Mouse (Mus musculus): ENCODE measurements around the gene Mrpl12. TPM values are rescaled to one million over a fixed set of nuclear protein-coding genes. Genes with fewer than 3 reads are reported as not detected.
A peak's percentile ranks its signal among the peaks of the same experiment; 100 is the strongest.
"Not testable (repeated sequence)": the region's sequence is repeated elsewhere in the genome, so short reads cannot be mapped to it uniquely, and the experiment has no call there.

Gene Mrpl12
- total RNA-seq, 2 experiments from 2014 or later = 179 to 189 TPM

DNA sequence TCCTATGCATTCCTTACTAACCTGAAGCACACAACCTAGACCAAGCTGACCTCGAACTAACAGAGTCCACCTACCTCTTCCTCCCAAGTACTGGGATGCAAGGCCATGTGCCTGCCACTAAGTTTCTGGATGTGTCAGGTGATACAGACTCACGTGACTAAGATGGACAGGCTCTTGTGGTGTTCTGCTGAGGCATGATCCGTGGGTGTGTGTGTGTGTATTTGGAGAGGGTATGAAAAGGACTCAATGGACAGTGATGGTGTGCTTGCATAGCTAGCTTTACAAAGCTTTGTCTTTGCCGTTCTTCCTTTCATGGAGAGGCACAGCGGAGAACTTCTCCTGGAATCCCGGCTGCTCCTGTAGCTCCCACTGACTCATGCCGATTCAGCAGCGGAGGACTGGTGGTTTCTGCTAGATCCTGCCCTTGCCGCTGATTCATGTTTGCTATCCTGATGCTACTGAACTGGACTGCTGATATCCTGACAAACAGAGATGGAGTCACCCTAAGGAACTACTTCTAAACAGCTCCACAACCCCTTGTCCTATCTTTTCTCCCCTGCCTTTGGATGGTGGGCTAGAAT lies 24.0 kb downstream of the Mrpl12 start:
- DNase-seq = no peak

- DNase-seq = no peak
Observed at GRCm38 (mm10) chr11:120509940-120510339, 25.5 kb downstream of the Mrpl12 start.

DNA sequence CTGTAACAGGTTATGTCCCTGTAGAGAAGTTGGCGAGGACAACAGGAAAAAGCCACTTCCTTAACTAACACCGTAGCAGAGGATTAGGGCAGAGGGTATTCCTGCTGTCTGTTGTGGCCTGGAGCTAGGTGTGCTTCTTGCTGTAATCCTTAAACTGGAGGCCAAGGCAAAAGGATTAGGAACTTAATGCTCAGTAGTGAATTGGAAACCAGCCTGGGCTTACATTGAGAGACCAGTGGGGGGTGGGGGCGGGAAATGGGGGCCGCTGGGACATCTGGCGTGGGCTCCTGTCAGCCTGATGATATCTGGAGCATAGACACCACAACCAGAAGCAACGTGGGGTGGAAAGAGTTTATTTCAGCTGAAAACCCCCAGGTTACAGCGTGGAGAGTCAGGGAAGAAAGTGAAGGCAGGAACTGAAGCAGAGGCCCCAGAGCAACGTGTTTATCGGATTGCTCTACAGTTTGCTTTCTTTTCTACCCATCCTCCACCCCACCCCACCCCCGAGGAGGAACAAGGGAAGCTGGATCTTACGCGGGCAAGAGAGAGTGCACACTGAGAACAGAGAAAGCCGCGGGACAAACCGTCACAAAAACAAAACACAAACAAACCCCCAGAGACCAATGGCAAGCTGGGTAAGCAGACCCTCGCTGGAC lies 26.1 kb downstream of the Mrpl12 start:
- DNase-seq = no peak

DNA sequence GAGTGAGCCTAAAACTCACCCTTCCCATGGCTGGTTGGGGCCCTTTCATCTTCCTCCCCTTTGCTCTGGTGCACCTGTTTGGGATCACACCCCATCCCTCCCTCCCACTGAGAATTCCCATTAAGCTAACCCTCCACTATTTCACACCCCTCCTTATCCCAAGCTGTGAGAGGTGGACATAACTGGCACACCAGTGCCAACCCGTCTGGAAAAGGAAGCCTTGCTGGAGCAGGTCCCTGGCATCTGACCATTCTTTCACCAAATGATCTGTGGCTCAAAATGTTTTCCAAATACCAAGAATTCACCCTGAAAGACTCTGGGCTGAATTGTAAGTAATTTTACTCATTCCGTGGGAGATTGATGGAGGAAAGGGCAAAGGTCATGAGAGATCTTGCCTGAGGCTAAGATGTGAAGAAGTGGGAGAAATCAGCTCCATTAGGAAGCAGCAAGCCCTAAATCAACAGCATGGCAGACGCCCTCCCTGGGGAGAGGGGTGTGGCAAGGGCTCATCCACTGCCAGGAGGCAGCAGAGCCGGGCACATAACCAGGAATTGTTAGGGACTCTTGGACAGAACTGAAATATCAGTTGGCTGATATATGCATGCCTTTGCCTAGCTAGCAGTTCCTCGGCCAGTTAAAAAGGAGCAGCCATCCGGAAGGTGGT lies 28.5 kb downstream of the Mrpl12 start:
- peak; percentile 72 for DNase-seq

- not testable (repeated sequence) for DNase-seq
Observed at GRCm38 (mm10) chr11:120514262-120514661, 29.8 kb downstream of the Mrpl12 start.

DNA sequence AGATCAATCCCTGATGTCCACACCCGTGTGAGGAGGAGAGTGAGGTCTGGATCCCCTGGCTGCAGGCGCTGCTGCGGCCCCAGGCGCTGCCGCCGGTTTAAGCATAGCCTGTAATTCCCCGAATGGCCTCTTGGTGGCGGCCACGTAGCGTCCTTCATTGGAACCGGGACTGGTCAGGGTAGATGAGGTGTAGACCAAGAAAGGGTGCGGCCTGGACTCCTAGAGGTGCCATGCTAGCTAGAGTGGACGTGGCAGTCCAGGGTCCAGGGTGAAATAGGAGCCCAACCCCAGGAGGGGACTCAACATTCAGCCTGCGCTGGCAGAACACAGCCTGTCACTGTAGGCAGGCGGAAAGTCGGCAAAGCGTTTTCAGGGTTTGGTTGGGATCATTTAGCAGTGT lies 31.2 kb downstream of the Mrpl12 start:
- DNase-seq = peak; percentile 94

GRCm38 (mm10) chr11:120517147-120517546 lies 32.7 kb downstream of the Mrpl12 start:
- no peak for DNase-seq

GRCm38 (mm10) chr11:120518027-120518426 lies 33.6 kb downstream of the Mrpl12 start:
- DNase-seq = no peak

DNA sequence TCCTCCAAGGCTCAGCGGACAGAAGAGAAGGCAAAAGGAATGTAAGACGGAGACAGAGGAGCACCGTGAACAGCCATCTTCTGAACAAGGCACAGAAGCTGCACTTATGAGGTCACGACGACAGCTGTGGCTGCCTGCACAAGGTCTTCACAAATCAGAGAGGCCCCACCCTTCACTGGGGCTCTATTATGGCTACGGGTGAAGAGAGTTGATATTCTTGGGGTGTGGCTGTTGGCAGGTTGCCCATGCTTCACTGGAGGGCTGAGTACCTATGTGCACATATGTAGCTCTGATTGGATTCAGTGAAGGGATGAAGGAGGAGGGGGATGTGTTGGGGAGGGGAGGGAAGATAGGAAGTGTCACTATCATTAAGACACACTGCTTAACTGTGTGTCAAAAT lies 34.1 kb downstream of the Mrpl12 start:
- no peak for DNase-seq

GRCm38 (mm10) chr11:120519738-120520137 lies 35.3 kb downstream of the Mrpl12 start:
- peak; percentile 58 for DNase-seq

DNA sequence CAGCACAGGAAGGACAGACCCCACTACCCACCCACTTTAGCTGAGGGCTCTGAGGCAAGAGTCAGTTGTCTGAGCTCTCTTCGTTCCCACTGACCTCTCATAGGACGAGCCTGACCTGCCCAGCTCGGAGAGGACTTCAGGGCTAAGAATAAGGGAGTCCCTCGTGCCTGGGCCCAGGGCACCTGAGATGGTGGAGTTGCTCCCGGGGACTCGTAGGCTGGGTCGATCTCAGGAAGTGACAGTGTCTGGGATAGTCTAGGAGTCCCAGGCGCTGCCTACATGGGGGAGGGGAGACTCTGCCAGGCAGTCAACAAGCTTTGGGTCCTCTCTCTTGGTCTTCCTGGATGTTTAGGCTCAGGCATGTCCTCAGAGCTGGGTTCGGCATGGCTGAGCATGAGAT lies 36.1 kb downstream of the Mrpl12 start:
- no peak for DNase-seq

- peak; percentile 78 for DNase-seq
Observed at GRCm38 (mm10) chr11:120520967-120521540, 36.6 kb downstream of the Mrpl12 start.

DNA sequence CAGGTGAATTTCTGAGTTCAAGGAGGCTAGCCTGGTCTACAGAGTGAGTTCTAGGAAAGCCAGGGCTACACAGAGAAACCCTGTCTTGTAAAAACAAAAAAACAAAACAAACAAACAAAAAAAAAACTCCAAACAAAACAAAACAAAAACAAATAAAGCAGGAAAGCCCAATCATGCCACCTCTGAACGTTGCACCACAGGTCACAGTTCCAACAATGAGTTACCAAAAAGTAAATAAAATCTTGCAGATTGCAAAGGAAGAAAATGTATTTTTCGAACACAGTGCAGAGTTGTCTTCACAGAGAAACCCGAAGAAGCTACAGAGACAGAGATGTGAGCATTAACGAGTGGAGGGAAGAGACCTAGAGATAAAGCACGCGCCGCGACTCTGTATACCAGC lies 38.2 kb downstream of the Mrpl12 start:
- DNase-seq = no peak

DNA sequence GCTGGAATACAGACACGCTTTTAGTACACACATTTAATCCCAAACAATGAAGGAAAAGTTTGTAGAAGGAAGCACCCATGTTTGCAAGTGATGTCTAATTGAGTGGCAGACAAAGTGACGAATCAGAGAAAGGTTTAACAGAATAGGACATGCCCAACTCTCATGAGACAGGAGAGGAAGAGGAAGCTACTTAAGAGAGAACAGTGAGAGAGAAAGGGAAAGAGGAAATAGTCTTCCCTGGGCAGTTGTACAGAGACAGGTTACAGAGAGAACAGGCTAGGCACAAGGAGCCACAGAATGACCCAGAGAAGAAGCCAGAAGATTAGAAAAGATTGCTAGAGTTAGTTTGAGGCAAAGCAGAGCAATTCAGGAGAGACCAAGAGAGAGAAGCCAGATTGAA lies 41.5 kb downstream of the Mrpl12 start:
- DNase-seq = no peak

- no peak for DNase-seq
Observed at GRCm38 (mm10) chr11:120527690-120528354, 43.4 kb downstream of the Mrpl12 start.

- DNase-seq = no peak
Observed at GRCm38 (mm10) chr11:120528903-120529302, 44.5 kb downstream of the Mrpl12 start.

DNA sequence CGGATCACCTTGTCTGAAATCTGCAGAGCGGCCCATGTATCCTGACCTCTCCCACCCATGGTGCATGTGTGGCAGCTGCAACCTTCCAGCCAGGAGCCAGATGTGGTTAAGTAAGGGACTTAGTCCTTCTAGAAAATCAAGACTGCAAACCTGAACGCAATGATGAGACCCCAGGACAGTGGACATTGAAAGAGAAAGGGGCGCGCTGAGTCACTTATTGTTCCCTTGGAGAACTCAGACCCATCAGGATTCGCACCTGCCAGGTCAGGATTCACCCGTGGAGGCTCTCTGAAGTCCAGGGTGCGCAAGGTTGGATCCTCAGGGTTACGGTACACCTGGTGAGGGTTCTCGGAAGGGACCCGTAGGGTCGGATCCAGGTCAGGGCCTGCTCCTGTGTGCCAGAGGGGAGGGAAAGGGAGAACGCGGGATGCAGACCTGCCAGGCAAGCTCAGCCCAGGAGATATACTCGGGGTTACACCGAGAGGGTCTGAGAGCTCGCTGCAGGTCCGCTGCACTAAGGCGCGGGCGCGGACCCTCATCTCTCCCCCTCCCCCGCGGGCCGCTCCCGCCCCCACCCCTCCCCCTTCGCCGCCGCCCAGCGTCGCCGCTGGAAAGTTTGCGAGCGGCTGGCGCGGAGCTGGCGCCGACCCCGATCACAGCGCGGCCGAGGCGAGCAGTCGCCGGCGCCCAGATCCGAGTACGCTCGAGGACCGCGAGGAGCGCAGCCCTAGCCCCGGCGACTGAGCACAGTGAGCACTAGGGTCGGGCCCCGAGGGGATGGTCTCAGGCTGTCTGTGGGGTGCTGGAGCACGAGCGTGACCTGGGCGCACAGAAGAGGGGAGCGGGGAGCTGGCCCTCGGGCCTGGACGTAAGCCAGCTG lies 45.9 kb downstream of the Mrpl12 start, which contains the start of gene Gcgr:
Gene Gcgr, plus strand, starts transcription at position 615 of the 880 bp plus-strand sequence.
- DNase-seq = no peak

- no peak for DNase-seq
Observed at GRCm38 (mm10) chr11:120531646-120532045, 47.2 kb downstream of the Mrpl12 start.

GRCm38 (mm10) chr11:120534093-120534492 lies 49.7 kb downstream of the Mrpl12 start:
- no peak for DNase-seq

- DNase-seq = no peak
Observed at GRCm38 (mm10) chr11:120535145-120535544, 50.7 kb downstream of the Mrpl12 start.

DNA sequence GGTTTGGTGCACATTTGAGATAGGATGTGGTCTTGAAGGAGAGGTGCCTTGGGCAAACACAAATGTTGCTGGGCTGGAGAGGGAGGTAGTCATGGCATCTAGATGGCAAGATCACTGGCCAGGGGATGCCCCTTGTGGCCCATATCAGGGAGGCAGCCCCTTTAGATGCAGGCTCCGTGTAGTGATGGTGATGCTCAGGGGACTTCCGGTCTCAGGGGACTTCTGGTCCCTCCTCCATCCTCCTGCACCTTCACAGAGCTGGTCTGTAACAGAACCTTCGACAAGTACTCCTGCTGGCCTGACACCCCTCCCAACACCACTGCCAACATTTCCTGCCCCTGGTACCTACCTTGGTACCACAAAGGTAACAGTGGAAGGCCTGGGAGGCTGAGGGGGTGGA lies 51.4 kb downstream of the Mrpl12 start:
- no peak for DNase-seq

- peak; percentile 83 for DNase-seq
Observed at GRCm38 (mm10) chr11:120538485-120538884, 54.1 kb downstream of the Mrpl12 start.

All from adrenal gland, postnatal 10 days (tissue).